12 mouse cellular contexts compared by ENCODE assay signal in the genomic region with DNA sequence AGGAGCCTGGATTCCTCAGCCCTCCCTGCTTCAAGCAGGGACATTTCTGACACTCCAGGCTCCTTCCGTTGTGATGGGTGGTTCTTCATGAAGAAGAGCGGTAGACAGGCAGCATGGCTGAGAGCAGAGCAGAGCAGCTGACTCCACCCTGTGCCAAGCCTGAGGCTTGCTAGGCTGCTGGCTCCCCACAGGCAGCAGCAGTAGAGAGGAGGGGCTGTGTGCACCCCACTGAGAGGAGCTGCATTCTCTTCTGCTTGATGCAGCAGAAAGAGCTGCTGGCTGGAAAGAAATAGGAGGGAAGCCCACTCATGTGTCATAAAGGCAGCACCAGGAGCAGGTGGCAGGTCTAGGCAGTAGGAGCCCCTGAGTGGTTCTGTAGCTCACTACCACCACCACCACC.
DNase-seq lines count a peak whose midpoint lies in the region; ATAC-seq lines count a peak whose summit lies in the region.
"Had no signal": no experiment of that assay in that cellular context is flagged by ENCODE, and none has a peak within 500 bp of the region (broad histone marks: within the 10 kb centered on the region; RNA-seq: fewer than 3 reads in every experiment).

No protein-coding gene starts in this region.

- DNase-seq in forebrain, embryonic 10.5 days (ENCODE audit: extremely low spot score, low spot score), result no peak
- DNase-seq in forebrain, embryonic 11.5 days (ENCODE audit: low spot score), result no peak
- DNase-seq in NIH3T3 (ENCODE audit: low read depth), result peak; percentile 9
- DNase-seq in midbrain, embryonic 14.5 days, result peak; percentile 68

- no peak for ATAC-seq in forebrain, embryonic 11.5 days (replicated peaks; ENCODE audit: low FRiP score)
- ATAC-seq in forebrain, embryonic 16.5 days, result peak; percentile 89
- peak; percentile 55; the same call in 1 of the 2 replicates for ATAC-seq in midbrain, embryonic 14.5 days (ENCODE audit: low FRiP score, low TSS enrichment)
- no peak for ATAC-seq in erythroblast, adult 5-6 weeks (replicated peaks; ENCODE audit: low FRiP score, poor library complexity, severe bottlenecking)
- ATAC-seq in monocyte, adult 5-6 weeks (replicated peaks; ENCODE audit: insufficient number of reproducible peaks, low FRiP score, low TSS enrichment, poor library complexity, severe bottlenecking), result no peak
- ATAC-seq in megakaryocyte, adult 5-6 weeks (ENCODE audit: poor library complexity, severe bottlenecking), result no peak
- ATAC-seq: activated CD4-positive, CD25-positive, alpha-beta regulatory T cell, adult 4 months; liver, embryonic 12.5 days had no signal

- 18% methylated on average over 2 of the region's 2 CpGs for WGBS in forebrain, embryonic 10.5 days
- WGBS in forebrain, embryonic 11.5 days, result 18% methylated on average over 2 of the region's 2 CpGs
- WGBS in forebrain, embryonic 16.5 days, result 0% methylated on average over 2 of the region's 2 CpGs
- WGBS in midbrain, embryonic 14.5 days, result 12% methylated on average over 2 of the region's 2 CpGs

- peaks cover 10% of the 10 kb centered on the region; the same call in 1 of the 2 replicates for H3K27me3 ChIP-seq in forebrain, embryonic 10.5 days (ENCODE audit: poor library complexity, severe bottlenecking)
- no peaks in the 10 kb centered on the region for H3K27me3 ChIP-seq in forebrain, embryonic 11.5 days (ENCODE audit: control insufficient read depth, insufficient read depth, low read length)
- no peaks in the 10 kb centered on the region for H3K27me3 ChIP-seq in forebrain, embryonic 16.5 days (replicated peaks; ENCODE audit: control insufficient read depth, insufficient read depth, low read length)
- H3K27me3 ChIP-seq in midbrain, embryonic 14.5 days (ENCODE audit: control insufficient read depth, insufficient read depth, low read length), result no peaks in the 10 kb centered on the region
- H3K27me3 ChIP-seq: kidney, embryonic 15.5 days; liver, embryonic 12.5 days had no signal

- H3K27ac ChIP-seq in forebrain, embryonic 10.5 days, result peak overlapping the region; percentile 21; the same call in 1 of the 2 replicates
- no peak overlapping the region for H3K27ac ChIP-seq in forebrain, embryonic 11.5 days (ENCODE audit: low read depth, low read length)
- H3K27ac ChIP-seq in forebrain, embryonic 16.5 days (ENCODE audit: low read length), result peak overlapping the region; percentile 58; the same call in 1 of the 2 replicates
- H3K27ac ChIP-seq in midbrain, embryonic 14.5 days (replicated peaks; ENCODE audit: low read depth, low read length), result peak overlapping the region; percentile 43
- H3K27ac ChIP-seq: heart, embryonic 15.5 days; kidney, embryonic 15.5 days; liver, embryonic 12.5 days had no signal

- no peaks in the 10 kb centered on the region for H3K36me3 ChIP-seq in forebrain, embryonic 10.5 days (replicated peaks)
- H3K36me3 ChIP-seq in forebrain, embryonic 11.5 days (ENCODE audit: control insufficient read depth, insufficient read depth, low read length), result no peaks in the 10 kb centered on the region
- no peaks in the 10 kb centered on the region for H3K36me3 ChIP-seq in forebrain, embryonic 16.5 days (ENCODE audit: control insufficient read depth, insufficient read depth)
- no peaks in the 10 kb centered on the region for H3K36me3 ChIP-seq in midbrain, embryonic 14.5 days (ENCODE audit: control insufficient read depth, insufficient read depth, low read length)
- H3K36me3 ChIP-seq: heart, embryonic 15.5 days; kidney, embryonic 15.5 days; liver, embryonic 12.5 days had no signal

- no peak overlapping the region for H3K4me2 ChIP-seq in forebrain, embryonic 11.5 days (ENCODE audit: low read depth, low read length, severe bottlenecking)
- H3K4me2 ChIP-seq in forebrain, embryonic 16.5 days (ENCODE audit: low read length), result no peak overlapping the region
- no peak overlapping the region for H3K4me2 ChIP-seq in midbrain, embryonic 14.5 days (ENCODE audit: low read length)
- H3K4me2 ChIP-seq: heart, embryonic 15.5 days; kidney, embryonic 15.5 days; liver, embryonic 12.5 days had no signal

- no peaks in the 10 kb centered on the region for H3K9me3 ChIP-seq in forebrain, embryonic 10.5 days
- H3K9me3 ChIP-seq in forebrain, embryonic 11.5 days (ENCODE audit: control insufficient read depth, low read length), result no peaks in the 10 kb centered on the region
- no peaks in the 10 kb centered on the region for H3K9me3 ChIP-seq in forebrain, embryonic 16.5 days (ENCODE audit: control insufficient read depth, low read length)
- H3K9me3 ChIP-seq in midbrain, embryonic 14.5 days (ENCODE audit: control insufficient read depth, low read length), result no peaks in the 10 kb centered on the region
- H3K9me3 ChIP-seq: heart, embryonic 15.5 days; kidney, embryonic 15.5 days; liver, embryonic 12.5 days had no signal

- peaks cover 13% of the 10 kb centered on the region for H3K4me1 ChIP-seq in forebrain, embryonic 10.5 days
- H3K4me1 ChIP-seq in forebrain, embryonic 11.5 days (replicated peaks; ENCODE audit: control insufficient read depth, insufficient read depth, low read length), result no peaks in the 10 kb centered on the region
- peaks cover 8% of the 10 kb centered on the region for H3K4me1 ChIP-seq in forebrain, embryonic 16.5 days (replicated peaks; ENCODE audit: control insufficient read depth, insufficient read depth, low read length)
- peaks cover 7% of the 10 kb centered on the region for H3K4me1 ChIP-seq in midbrain, embryonic 14.5 days (ENCODE audit: control insufficient read depth, insufficient read depth, low read length)
- H3K4me1 ChIP-seq: kidney, embryonic 15.5 days; liver, embryonic 12.5 days had no signal

- H3K9ac ChIP-seq in forebrain, embryonic 11.5 days (ENCODE audit: low read length), result no peak overlapping the region
- H3K9ac ChIP-seq in forebrain, embryonic 16.5 days (replicated peaks; ENCODE audit: low read depth, low read length), result no peak overlapping the region
- no peak overlapping the region for H3K9ac ChIP-seq in midbrain, embryonic 14.5 days (replicated peaks; ENCODE audit: low read length)
- H3K9ac ChIP-seq: heart, embryonic 15.5 days; kidney, embryonic 15.5 days; liver, embryonic 12.5 days had no signal

- H3K4me3 ChIP-seq in forebrain, embryonic 10.5 days, result no peak overlapping the region
- H3K4me3 ChIP-seq in forebrain, embryonic 11.5 days (ENCODE audit: low read depth, low read length), result no peak overlapping the region
- H3K4me3 ChIP-seq in forebrain, embryonic 16.5 days (replicated peaks; ENCODE audit: low read length), result no peak overlapping the region
- no peak overlapping the region for H3K4me3 ChIP-seq in midbrain, embryonic 14.5 days (replicated peaks; ENCODE audit: low read depth, low read length)
- H3K4me3 ChIP-seq: heart, embryonic 15.5 days; kidney, embryonic 15.5 days; liver, embryonic 12.5 days had no signal

Comparison
In these comparisons a context has a peak if more than half of its experiments do, and no peak if none do; other contexts are left out.
1. ATAC-seq: peak in forebrain, embryonic 16.5 days (single experiment) and midbrain, embryonic 14.5 days (single experiment); none in forebrain, embryonic 11.5 days (single experiment), erythroblast, adult 5-6 weeks (single experiment), monocyte, adult 5-6 weeks (single experiment) and megakaryocyte, adult 5-6 weeks (single experiment).
2. DNase-seq: peak in NIH3T3 (single experiment) and midbrain, embryonic 14.5 days (single experiment); none in forebrain, embryonic 10.5 days (single experiment) and forebrain, embryonic 11.5 days (single experiment).